Mouse (Mus musculus): ENCODE measurements around the gene Trim65. TPM values are rescaled to one million over a fixed set of nuclear protein-coding genes. Genes with fewer than 3 reads are reported as not detected.

Gene Trim65
- polyA plus RNA-seq, 2 experiments = 0.83 to 1.4 TPM

DNA sequence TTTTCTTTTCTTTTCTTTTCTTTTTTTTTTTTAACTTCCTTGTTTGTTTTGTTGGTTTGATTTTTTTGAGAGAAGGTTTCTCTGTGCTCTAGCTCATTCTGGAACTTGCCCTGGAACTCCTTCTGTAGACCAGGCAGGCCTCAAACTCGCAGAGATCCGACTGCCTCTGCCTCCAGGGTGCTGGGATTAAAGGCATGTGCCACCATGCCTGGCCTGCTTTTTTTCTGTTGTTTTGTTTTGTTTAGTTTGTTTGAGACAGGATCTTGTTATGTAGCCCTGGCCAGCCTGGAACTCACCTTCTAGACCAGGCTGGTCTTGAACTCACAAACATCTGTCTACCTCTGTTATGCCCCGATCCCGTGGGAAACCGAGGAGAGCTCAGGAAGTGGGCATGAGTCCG, 41.4 kb downstream of the Trim65 start:
- Histone ChIP-seq H3K4me3 (ENCODE audit: insufficient read depth in 1 of 2, low read depth in 2 of 2, low read length in 2 of 2) (no peak overlapping the region), H3K27me3 (ENCODE audit: control insufficient read depth, insufficient read depth, low read length) (no peaks in the 10 kb centered on the region), H3K36me3 (replicated peaks; ENCODE audit: control insufficient read depth, insufficient read depth, low read depth) (peaks cover 4% of the 10 kb centered on the region; the same call in 1 of the 2 replicates), H3K9me3 (ENCODE audit: control insufficient read depth, low read length) (no peaks in the 10 kb centered on the region), H3K27ac (no peak overlapping the region), H3K4me2 (ENCODE audit: low read depth) (no peak overlapping the region), H3K4me1 (replicated peaks; ENCODE audit: control insufficient read depth in 2 of 2, insufficient read depth in 2 of 2, low read length in 1 of 2) (peaks cover 32 to 42% of the 10 kb centered on the region in 2 experiments), H3K9ac (replicated peaks) (no peak overlapping the region)
- WGBS (ENCODE audit: insufficient replicate concordance) = 78% methylated on average over 6 of the region's 6 CpGs
- ATAC-seq (ENCODE audit: insufficient read depth) = no peak
- DNase-seq (ENCODE audit: low read depth in 3 of 3, low spot score in 3 of 3) = no peak
- no peak for TF ChIP-seq CTCF (IDR thresholded peaks at IDR 0.05; ENCODE audit: low read depth)
- TF ChIP-seq EP300 (IDR thresholded peaks at IDR 0.05; ENCODE audit: low read depth) = no peak

DNA sequence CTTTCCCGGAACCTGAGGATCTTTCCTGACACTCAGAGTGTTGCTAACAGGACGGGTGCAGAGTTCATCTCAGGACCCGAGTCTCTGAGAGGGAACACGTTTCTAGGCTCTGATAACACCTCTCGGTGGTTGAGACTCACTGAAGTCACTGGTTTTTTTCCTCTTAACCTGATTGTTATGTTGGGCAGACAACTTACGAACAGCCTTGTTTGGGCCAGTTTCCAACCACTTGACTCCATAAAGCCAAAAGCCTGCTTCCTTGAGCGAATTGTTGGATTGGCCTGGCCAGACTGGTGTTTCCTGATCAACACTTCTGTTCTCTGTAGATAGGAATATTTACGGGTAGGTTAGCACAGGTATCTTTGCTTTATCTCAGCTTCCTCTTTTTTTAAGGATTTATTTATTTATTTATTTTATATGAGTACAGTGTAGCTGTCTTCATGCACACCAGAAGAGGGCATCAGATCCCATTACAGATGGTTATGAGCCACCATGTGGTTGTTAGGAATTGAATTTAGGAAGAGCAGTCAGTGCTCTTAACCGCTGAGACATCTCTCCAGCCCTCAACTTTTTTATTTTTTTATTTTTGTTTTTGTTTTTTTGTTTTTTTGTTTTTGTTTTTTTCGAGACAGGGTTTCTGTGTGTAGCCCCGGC, 42.1 kb downstream of the Trim65 start:
- Histone ChIP-seq H3K36me3 (replicated peaks; ENCODE audit: control insufficient read depth, insufficient read depth, low read depth) (peaks cover 5% of the 10 kb centered on the region), H3K4me2 (ENCODE audit: low read depth) (peak overlapping the region; percentile 29; the same call in 1 of the 2 replicates), H3K9me3 (ENCODE audit: control insufficient read depth, low read length) (no peaks in the 10 kb centered on the region), H3K4me3 (ENCODE audit: insufficient read depth in 1 of 2, low read depth in 2 of 2, low read length in 2 of 2) (no peak overlapping the region), H3K4me1 (replicated peaks; ENCODE audit: control insufficient read depth in 2 of 2, insufficient read depth in 2 of 2, low read length in 1 of 2) (peaks cover 39 to 45% of the 10 kb centered on the region in 2 experiments), H3K9ac (replicated peaks) (no peak overlapping the region; the same call in 1 of the 2 replicates), H3K27me3 (ENCODE audit: control insufficient read depth, insufficient read depth, low read length) (no peaks in the 10 kb centered on the region), H3K27ac (peak overlapping the region; percentile 14; the same call in 1 of the 2 replicates)
- TF ChIP-seq EP300 (IDR thresholded peaks at IDR 0.05; ENCODE audit: low read depth) (no peak), CTCF (IDR thresholded peaks at IDR 0.05; ENCODE audit: low read depth) (no peak)
- DNase-seq (ENCODE audit: low read depth in 3 of 3, low spot score in 3 of 3) = no peak
- 22% methylated on average over 11 of the region's 11 CpGs for WGBS (ENCODE audit: insufficient replicate concordance)
- no peak for ATAC-seq (ENCODE audit: insufficient read depth)

DNA sequence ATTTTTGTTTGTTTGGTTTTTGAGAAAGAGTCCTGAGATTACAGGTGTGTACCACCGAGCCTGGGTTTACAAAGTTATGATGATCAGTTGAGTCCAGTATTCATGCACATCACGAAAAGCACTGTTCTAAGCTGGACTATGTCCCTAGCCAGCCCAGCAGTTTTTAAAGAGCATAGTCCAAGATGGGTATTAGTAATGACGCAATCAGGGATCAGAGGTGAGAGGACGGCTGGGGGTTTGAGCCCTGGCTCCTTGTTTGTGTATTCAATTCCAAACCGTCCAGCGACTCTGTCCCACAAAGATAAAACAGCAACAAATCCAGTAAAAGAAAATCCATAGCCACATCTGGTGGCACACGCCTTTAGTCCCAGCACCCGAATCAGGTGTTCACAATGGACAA, 42.7 kb downstream of the Trim65 start:
- ATAC-seq (ENCODE audit: insufficient read depth) (no peak), DNase-seq (ENCODE audit: low read depth in 3 of 3, low spot score in 3 of 3) (no peak)
- Histone ChIP-seq H3K27ac (no peak overlapping the region; the same call in 1 of the 2 replicates), H3K9ac (replicated peaks) (peak overlapping the region; percentile 77), H3K4me3 (ENCODE audit: insufficient read depth in 1 of 2, low read depth in 2 of 2, low read length in 2 of 2) (no peak overlapping the region; a peak in 1 of 4 replicates), H3K9me3 (ENCODE audit: control insufficient read depth, low read length) (no peaks in the 10 kb centered on the region), H3K27me3 (ENCODE audit: control insufficient read depth, insufficient read depth, low read length) (no peaks in the 10 kb centered on the region), H3K4me1 (replicated peaks; ENCODE audit: control insufficient read depth in 2 of 2, insufficient read depth in 2 of 2, low read length in 1 of 2) (peaks cover 36 to 42% of the 10 kb centered on the region in 2 experiments), H3K4me2 (ENCODE audit: low read depth) (peak overlapping the region; percentile 83), H3K36me3 (replicated peaks; ENCODE audit: control insufficient read depth, insufficient read depth, low read depth) (peaks cover 12% of the 10 kb centered on the region)
- WGBS (ENCODE audit: insufficient replicate concordance) = 48% methylated on average over 8 of the region's 8 CpGs
- no peak for TF ChIP-seq EP300 (IDR thresholded peaks at IDR 0.05; ENCODE audit: low read depth)
- no peak for TF ChIP-seq CTCF (IDR thresholded peaks at IDR 0.05; ENCODE audit: low read depth)

DNA sequence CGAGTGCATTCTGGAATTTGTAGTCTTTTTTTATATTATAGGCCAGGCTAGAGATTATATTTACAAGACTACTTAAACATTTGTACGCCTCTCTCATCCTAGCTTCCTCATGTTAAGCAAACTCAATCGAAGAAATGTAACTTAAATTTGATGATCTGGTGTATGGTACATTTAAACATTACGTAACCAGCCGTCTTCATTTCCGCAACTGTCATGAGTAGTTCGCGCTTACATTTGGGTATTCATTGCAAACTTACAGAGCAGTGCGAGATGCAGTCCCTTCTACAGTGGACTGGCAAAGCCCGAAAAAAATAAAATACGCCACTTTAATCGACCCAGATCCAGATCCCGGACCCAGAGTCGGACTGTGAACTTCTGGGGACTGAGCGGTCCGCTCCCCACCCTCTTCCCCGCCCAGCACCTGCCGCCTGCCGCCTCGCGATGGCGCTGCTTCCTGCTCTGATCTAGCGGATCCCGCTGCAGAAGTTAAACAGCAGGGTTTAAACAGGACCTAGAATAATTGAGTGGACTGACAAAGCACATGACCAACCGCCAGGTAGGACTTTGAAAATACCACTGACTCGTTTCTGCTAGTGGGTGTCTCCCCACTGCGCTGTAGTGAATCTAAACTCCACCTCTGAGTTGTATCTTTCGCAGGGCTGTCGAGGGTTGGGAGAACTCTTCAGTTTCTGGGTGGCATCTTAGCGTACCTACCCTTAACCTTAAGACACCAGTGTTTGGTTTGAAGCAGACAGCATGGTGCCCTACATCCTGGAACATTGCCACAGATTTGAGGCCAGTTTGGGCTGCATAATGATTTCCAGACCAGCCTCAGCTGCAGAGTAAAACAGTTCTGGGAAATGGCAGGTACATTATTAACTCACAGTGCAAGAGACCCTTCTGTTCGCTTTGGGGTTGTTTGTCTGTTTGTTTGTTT, 43.5 kb downstream of the Trim65 start:
- DNase-seq (ENCODE audit: low read depth in 3 of 3, low spot score in 3 of 3) (peak; percentile 72 to 82 (median 73)), ATAC-seq (ENCODE audit: insufficient read depth) (peak; percentile 78)
- Histone ChIP-seq H3K9ac (replicated peaks) (peak overlapping the region; percentile 77), H3K27ac (peak overlapping the region; percentile 75), H3K4me3 (ENCODE audit: insufficient read depth in 1 of 2, low read depth in 2 of 2, low read length in 2 of 2) (peak overlapping the region; percentile 64 to 79), H3K27me3 (ENCODE audit: control insufficient read depth, insufficient read depth, low read length) (no peaks in the 10 kb centered on the region), H3K4me1 (replicated peaks; ENCODE audit: control insufficient read depth in 2 of 2, insufficient read depth in 2 of 2, low read length in 1 of 2) (peaks cover 36 to 42% of the 10 kb centered on the region in 2 experiments), H3K36me3 (replicated peaks; ENCODE audit: control insufficient read depth, insufficient read depth, low read depth) (peaks cover 17% of the 10 kb centered on the region), H3K4me2 (ENCODE audit: low read depth) (peak overlapping the region; percentile 83), H3K9me3 (ENCODE audit: control insufficient read depth, low read length) (no peaks in the 10 kb centered on the region)
- WGBS (ENCODE audit: insufficient replicate concordance) = 2% methylated on average over 31 of the region's 31 CpGs
- TF ChIP-seq CTCF (IDR thresholded peaks at IDR 0.05; ENCODE audit: low read depth) (peak; percentile 98), EP300 (IDR thresholded peaks at IDR 0.05; ENCODE audit: low read depth) (no peak)
